Mouse (Mus musculus) erythroid progenitor cell, adult 5-6 weeks (primary cell): Measurements from ENCODE around the gene Gm11034. TPM values are rescaled to one million over a fixed set of nuclear protein-coding genes. Genes with fewer than 3 reads are reported as not detected.
A peak's percentile ranks its signal among the peaks of the same experiment; 100 is the strongest.

Source experiments
- ATAC-seq: replicated peaks from 2 replicates; pipeline ENCODE4 v1.8.0; 2016; ENCODE audit warnings: moderate number of reproducible peaks, mild to moderate bottlenecking, moderate TSS enrichment, inconsistent platforms; ENCODE audit not compliant: poor library complexity, low FRiP score, severe bottlenecking
- total RNA-seq, 2 experiments: library from RNA; stranded (forward) in 1 of 2; stranded (reverse) in 1 of 2; fragments of 150-400 nt in 1 of 2; fragments of 186-747, 209-891 nt in 1 of 2; gene quantifications; 2 replicates each; pipeline versions ENCODE4 v1.2.3 to v1.2.4; 2015 to 2017; ENCODE audit warnings: low replicate concordance in 2 of 2

The Gm11034 gene
- not detected in 2 replicates for total RNA-seq (2015; ENCODE audit: low replicate concordance)
- not detected in 2 replicates for total RNA-seq (2017; ENCODE audit: low replicate concordance)

DNA sequence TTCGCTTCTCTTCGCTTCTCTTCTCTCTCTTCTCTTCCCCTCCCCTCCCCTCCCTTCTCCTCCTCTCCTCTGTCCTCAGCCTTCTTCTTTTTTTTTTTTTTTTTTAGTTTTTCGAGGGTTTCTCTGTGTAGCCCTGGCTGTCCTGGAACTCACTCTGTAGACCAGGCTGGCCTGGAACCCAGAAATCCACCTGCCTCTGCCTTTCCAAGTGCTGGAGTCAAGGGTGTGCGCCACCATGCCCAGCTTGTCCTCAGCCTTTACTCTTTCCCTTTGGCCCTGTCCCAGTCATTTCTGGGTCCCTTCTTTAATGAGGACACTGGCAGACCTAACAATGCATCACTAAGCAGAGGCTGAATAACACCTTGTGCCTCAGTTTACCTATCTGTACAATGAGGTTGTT, at the start of gene Gm11034:
Gene Gm11034, minus strand, starts transcription at position 101 of the 400 bp plus-strand sequence.
- no peak for ATAC-seq

DNA sequence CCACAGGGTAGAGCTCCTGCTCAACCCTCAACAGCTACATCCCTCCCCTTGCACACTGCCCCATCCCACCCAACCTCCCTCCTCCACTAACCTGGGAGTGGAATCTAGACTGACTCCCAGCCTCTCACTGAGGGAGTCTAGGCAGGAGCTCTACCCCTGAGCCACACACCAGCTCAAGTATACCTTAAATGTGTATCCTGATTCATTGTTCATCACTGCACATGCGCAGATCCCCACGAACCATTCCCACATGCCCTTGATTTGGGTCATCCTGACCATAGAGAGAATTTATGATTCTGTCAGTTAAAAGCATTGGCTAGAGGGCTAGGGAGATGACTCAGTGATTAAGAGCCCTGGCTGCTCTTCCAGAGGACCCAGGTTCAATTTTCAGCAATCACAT, 49.3 kb upstream of the Gm11034 start:
- no peak for ATAC-seq

DNA sequence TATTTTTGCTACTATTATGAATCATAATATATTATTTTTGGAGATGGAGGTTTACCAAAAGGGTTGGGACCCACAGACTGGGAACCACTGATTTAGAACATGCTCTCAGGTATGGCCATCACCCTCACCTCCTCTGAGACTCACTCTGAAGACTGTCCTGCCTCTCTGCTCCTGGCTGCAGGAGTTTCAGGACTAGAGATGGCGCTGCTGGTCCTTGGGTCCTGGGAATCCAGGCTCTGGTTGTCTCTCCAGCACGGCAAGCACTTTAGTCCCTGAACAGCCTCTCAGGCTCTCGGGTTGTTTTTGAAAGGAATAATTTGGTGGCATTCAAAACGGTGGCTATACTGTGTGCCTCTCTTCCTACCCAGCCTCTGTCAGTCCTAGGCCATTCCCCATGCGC, 48.4 kb upstream of the Gm11034 start:
- ATAC-seq: no peak

DNA sequence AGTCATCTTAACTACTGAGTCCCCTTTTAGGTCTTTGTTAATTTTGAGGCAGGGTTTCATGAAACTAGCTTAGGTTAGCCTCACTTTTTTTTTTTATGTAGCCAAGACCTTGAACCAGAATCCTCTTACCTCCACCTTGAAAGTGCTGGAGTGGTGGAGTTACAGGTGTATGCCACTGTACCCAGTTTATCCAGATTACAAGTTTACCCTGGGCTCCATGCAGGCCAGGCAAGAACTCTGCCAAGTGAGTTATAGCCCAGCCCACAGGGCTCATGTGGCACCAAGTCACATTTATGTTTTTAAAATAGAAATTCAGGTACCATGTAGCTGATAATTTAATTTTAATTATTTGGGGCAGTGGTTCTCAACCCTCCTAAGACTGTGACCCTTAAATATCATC, 48.0 kb upstream of the Gm11034 start:
- ATAC-seq: no peak

DNA sequence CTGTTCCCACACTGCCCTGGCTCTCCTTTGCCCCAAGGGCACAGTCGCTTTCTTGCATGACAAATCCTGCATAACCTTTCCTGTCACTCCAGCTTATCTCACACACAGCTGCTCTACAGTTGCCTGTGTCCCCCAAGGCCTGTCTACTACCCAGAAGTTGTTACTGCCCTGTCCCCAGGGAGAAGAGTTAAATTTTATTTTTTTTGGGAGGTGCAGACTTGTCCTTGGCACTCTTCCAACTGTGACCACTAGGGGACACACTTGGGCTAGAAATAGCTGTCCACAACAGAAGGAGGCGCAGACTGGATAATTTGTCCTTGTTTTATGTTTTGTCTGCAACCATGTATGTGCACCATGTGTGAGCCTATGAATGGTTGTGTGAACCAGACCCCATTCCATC, 47.6 kb upstream of the Gm11034 start:
- ATAC-seq: no peak

DNA sequence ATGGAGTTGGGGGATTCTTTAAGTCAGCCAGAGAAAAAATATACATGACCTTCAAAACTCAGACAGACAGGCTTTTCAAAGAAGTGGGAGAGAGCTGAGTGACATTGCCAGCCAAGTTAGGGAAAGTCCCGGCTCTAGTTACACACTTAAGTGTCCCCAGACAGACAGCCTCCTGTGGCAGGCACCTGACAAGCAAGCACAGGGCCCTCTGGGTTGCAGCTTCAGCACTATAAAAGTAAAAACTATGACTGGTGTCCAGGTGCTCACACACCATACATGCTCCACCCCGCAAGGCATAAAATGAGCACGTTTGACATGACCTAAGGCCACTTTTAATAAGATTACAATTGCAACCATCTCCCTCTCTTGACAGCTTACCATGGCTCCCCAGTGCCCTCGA, 47.1 kb upstream of the Gm11034 start:
- no peak for ATAC-seq

DNA sequence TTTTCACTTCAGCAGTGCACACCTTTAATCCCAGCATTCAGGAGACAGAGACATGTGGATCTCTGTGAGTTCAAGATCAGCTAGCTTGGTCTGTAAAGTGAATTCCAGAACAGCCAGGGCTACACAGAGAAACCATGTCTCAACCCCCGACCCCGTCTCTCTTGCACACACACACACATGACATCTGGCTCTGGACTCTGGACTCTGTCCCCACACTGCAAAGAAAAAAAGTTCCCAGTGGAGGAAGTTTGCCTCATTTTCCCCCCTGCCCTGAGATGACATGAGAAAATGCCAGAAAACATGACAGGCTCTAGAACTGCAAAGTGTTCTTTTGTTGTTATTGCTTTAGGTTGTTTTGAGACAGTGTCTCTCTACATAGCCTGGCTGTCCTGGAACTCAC, 46.4 kb upstream of the Gm11034 start:
- no peak for ATAC-seq

DNA sequence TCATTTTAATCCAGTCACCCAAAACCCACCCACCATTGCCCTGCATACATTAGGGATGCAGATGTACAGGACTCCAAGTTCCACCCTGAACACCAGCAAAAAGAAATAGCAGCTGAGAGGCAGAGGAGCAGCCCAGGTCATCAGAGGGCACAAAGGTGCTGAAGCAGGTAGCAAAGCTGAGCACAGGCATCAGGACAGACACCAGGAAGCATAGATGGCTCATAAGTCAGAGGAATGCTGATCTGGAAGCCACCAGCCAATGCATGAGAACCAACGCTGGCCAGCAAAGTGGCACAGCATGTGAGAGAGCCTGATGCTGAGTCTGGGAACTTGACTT, 44.4 kb upstream of the Gm11034 start:
- no peak for ATAC-seq

DNA sequence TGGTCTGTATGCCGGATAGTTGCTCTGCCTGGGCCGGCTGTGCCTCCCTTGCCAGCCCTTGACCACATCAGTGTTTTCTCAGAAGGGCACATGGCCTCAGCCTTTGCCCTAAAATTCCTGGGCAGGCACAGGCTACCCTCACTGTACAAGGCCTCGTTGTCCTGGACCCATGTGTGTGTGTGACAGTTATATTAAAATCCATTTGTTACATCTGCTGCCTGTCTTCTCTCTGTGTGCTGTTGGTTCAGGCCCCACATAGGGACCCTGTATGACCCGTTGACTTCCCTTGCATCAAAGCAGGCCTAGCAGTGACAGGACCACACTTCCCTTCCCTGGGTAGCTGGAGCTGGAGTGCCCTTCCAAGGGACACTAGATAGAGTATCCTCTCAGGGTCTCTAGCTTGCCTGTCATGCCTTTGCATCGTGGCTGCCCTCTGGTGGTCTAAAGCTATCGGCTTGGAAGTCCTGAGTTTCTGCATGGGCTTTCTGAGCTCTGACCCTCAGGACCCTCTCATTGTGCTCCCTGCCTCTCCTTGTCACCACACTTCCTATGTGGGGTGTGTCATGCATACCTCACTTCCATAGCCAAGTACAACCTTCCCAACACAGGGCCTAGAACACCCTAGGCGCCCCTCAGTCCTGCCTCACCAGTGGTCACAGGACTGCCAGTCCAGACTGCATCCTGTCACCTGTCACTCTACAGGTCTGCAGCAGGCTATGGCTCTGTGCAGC, 43.9 kb upstream of the Gm11034 start:
- ATAC-seq: no peak

DNA sequence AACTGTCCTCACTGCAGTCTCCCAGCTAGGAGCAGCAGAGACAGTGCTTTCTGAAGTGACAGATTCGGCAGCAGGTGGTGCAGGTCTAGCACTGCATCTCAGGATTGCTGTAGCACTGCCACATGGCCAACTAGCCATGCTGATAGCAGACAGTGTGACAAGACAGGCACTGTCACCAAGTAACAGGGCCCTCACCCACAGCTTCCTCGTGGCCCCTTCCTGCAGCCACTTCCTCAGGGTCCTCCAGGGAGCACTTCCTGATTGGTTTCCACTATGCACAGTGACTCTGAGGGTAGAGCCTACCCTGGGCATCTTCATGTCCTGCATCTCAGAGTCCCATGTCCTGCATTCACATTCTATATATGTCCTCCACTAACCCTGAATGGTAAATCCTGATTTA, 31.2 kb upstream of the Gm11034 start:
- no peak for ATAC-seq

DNA sequence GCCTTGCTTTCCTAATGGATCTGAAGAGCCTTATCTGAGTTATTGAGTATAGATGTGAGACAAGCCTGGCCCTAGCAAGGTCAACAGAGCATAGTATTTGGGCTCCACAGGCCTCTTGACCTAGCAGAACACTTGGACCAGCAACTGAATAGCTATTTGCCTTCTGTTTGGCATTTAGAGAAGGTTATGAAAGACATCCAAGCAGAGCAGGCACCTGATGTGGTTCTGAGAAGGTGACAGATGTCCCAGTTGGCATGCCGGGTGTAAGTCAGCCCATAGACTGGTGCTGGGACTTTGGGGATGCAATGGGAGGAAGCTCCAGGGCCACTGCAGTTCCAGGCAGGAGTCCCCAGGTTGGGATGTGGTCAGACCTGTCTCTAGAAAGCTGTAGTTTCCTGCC, 28.8 kb upstream of the Gm11034 start:
- no peak for ATAC-seq

DNA sequence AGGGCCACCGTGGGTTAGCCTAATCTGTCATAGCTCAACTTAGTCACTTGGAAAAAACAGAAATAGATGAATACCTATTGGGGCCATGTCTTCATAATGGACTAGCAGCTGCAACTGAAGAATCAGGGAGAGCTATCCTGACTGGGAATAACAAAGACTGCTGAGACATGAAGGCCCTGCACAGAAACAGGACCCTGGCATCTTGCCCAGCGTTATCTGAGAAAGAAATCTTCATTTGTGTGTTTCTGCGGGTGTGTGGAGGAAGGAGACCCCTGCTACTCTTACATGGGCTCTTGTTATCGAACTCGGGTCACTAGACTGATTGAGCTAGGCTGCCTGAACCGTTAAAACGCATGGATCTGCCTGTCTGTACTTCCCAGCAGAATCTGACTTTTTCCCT, 27.5 kb upstream of the Gm11034 start:
- ATAC-seq: no peak

DNA sequence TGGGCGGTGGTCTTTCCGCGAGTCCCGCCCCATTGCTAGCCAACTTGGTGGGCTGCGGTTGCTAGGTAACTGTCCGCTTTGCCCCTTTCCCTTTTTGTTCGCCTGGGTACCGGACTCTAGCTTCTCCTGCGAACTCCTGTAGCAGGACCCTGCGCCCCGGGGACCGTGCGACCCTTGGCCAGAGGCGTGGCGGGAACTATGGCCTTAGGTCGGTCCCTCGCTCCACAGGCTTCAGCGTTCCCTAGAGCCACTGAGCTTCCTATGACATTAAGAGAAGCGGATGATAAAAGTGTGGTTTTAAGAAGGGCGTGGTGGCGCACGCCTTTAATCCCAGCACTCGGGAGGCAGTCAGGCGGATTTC, 26.9 kb upstream of the Gm11034 start:
- peak; percentile 37 for ATAC-seq

DNA sequence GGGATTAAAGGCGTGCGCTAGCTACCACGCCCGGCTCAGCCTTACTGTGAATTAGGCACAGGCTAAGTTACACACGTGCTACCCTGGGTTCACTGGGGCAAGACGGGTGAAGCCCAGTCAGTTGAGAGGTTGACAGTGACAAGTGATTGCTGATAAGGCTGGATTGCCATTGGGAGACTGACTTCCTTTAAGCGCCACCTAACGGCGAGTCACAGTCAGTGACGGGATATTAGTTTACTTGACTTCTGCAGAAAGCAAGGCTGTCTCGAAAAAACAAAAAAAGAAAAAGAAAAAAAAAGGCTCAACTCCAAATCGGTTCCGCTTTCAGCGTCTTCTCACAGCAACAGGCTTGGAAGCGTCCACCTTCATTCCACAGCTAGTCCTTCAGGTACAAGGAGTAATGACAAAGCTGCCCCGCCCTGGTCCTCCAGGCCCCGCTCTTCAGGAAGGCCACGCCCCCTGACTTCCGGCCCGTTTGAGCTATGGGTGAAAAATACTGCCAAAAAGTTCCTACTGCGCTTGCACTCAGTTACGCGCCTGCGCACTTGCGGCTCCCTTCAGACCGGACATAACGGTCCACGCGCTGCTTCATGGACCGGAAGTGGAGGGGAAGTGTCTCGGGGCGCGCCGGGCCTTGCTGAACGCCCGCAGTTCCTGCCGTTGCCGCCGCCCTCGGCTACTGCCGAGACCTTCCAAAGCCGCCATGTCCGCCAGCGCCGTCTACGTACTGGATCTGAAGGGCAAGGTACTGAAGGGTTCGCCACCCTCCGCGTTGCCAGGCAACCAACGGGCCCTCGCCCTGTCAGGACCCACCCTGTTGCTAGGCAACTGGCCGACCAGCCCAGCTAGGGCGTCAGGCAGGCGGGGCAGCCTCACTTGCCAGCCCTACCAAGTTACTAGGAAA, 26.3 kb upstream of the Gm11034 start, which contains the start of gene Ap1m1:
Gene Ap1m1, plus strand, starts transcription at position 520 of the 904 bp plus-strand sequence.
- peak; percentile 89 for ATAC-seq

DNA sequence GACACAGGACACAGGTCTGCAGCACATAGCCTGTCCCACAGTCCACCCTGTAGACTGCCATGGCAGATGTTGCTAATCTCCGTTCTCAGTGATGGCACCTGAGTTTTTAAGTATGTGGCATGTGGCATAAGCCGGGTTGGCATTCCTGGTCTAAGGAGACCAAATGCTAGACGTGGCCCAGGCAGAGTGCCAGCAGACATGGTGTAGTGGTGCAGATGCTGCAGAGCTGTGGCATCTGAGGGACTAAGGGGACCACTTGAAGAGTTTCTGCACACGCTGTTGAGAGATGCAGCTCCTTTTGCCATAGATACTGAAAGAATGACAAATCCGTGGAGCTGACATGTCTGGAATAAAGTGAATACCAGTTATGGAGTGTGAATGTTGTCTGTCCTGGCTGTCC, 9.2 kb upstream of the Gm11034 start:
- no peak for ATAC-seq

DNA sequence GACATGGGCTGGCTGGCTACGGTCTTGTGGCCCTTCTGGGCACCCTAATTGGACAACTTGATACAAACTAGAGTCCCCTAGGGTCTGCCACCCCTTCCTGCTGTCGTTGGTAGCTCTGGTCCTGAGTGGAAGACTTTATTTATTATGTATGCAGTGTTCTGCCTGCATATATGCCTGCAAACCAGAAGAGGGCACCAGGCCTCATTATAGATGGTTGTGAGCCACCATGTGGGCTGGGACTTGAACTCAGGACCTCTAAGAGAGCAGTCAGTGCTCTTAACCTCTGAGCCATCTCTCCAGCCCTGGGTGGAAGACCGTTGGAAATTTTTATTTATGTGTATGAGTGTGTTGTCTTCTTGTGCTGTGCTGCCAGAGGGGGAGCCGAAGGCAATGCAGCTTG, 7.3 kb upstream of the Gm11034 start:
- no peak for ATAC-seq

DNA sequence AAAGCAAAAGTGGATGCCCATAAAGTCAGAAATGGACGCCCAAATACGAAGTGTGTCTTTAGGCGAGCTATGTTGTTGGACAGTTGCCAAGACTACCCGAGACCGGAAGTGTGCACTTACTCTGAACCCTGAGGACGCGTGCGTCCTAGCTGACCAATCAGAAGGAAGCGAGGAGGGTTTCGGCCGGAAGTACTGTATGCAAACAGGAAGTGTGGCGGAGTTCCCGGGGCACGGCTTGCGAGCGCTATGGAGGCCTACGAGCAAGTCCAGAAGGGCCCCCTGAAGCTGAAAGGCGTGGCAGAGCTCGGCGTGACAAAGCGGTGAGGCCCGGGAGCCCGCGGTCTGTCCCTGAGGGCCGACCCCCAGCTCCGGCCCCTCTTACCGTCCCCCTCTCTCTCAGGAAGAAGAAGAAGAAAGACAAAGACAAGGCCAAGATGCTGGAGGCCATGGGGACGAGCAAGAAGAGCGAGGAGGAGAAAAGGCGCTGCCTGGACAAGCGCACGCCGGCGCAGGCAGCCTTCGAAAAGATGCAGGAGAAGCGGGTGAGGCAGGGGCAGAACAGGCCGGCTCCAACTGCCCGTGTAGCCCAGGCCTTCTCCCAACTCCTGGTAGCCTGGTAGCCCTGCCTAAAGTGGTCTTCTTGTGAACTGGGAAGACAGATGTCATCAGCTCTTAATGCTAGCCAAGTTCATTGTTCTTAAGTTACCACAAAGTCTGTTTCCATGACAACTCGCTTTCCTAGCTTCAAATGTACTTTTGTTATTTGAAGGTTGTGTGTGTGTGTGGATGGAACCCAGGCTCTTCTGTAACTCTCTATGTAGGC, 6.3 kb upstream of the Gm11034 start, which contains the start of gene Fam32a:
Gene Fam32a, plus strand, starts transcription at position 190 of the 823 bp plus-strand sequence.
- ATAC-seq: peak; percentile 98

DNA sequence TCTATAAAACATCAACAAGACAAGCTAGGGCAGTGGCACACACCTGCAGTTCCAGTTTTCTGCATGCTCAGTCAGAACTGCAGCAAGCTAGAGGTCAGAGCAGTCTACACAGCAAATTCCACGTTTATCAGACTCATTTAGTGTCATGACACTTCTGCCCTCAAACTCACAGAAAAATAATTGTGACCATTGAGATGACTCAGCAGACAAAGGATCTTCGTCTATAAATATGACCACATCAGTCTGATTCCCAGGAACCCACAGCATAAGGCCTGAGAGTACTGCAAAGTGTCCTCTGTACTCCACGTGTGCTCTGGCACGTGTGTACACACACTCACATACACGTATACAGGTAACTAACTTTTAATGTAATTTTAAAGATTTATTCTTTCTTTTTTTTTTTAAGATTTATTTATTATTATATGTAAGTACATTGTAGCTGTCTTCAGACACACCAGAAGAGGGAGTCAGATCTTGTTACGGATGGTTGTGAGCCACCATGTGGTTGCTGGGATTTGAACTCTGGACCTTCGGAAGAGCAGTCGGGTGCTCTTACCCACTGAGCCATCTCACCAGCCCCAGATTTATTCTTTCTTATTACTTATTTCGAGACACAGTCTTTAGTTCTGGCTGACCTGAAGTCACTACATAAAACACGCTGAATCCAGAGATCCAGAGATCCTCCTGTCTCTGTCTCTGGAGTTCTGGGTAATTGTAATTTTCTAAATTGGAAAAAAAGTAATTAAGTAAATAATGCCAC, 5.5 kb upstream of the Gm11034 start:
- no peak for ATAC-seq

DNA sequence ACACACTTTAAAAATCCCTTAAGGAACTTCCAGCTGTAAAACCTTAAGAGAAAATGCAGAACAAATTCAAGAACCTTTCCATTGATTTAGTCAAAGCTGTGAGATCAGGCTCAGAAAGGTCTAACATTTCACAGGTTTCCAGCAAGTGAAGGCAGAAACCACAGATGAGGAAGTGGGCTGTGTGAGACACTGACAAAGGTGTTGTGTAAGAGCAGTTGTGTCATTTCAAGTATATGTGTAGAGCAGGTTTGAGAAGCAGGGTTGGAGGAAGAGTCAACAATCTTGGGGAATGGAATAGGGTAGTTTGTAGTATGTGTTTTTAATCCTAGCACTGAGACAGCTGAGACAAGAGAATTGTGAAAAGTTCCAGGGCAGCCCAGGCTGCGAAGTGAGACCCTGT, 2.4 kb upstream of the Gm11034 start:
- ATAC-seq: no peak

DNA sequence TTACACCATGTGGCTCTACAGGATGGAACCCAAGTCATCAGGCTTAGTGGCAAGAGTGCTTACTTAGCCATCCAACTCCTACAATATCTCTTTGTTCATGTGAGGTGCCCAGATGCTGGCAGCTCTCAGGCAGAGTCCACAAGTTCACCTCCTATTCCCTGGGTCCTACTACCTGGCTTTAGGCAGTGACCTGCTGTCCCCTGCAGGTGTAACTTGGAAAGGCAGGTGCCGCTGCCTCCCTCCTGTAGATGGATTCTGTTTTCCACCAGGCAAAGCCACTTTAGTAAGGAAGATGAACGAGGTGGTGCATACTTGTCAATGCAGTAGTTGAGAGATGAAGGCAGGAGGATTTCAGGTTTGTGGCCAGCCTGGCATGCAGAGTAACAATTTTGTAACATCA, 1.6 kb upstream of the Gm11034 start:
- no peak for ATAC-seq
